Mouse (Mus musculus): ENCODE measurements at regions not wholly inside any gene's neighbourhood (a gene's known extent, or its start where the extent isn't known, plus 50 kb on each side); places are given as distances from the start of the nearest gene placed in this dataset.
"Not testable (repeated sequence)": the region's sequence is repeated elsewhere in the genome, so short reads cannot be mapped to it uniquely, and the experiment has no call there.

DNA sequence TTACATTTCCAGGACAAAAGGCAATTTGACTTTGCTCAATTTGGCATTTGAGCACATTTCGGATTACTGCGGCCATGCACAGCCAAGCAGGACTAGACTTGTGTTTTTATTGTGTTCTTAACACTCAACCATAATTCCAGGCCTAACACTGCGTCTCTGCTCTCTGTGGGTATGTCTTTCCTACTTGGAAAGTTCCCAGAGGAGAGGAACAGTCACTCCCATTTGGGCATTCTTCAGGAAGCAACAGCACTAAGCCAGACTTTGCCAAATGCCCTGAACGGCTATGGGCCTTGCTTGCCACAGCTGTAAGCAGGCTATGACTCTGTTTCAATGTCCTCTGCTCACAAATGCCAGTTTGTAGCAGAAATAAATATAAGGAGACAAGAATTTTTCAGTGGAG, 56.5 kb upstream of the Pdk3 start:
- DNase-seq: peak in 1 of 2 experiments; percentile 6

DNA sequence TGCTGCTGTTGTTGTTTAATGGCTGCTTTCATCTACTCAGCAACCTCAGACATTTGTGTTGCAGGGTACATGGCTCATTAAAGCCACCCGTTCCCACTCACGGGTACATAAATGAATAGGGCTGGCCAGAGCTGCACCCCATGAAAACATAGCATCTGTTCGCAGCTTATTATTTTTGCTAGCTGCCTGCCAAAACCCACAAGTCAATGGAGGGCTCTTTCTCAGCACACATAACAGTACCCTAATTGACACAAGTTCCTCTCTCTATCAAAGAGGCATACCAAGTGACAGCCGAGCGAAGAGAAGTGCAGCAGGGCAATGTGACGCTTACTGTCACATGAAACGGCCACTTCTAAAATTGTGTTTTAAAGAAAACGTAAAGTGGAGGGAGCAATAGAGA, 57.0 kb upstream of the Pdk3 start:
- peak in 1 of 2 experiments; percentile 12 for DNase-seq

DNA sequence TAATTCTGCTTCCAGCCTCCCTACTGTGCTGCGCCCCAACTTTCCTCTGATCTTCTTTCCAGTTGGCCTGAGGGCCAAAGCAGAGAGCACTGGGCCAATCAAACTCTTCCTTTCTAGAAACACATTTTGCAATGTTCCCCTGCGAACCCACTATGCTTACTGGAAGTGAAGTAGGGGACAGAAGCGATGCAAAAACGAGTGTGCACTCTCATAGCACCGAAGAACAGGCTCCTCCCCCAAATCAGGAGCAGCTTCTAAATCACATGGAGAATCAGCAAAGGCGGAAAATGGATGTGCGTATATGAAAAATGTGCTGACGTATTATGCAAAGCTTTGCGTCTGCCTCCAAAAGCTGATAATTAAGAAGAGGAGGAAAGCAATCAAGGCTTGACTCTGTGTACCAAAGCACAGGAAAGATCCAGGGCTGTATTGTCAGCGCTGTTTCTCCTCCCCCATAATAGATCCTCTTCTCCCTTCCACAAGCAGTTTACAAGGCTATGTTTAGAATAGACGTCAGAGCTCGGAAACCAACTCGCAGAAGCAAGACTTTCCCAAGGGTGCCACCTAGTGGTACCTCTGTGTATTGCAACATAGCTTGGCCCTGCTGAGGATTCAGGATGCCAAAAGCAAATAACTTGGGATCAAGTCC, 57.5 kb upstream of the Pdk3 start:
- peak; percentile 87 to 89 for DNase-seq

DNA sequence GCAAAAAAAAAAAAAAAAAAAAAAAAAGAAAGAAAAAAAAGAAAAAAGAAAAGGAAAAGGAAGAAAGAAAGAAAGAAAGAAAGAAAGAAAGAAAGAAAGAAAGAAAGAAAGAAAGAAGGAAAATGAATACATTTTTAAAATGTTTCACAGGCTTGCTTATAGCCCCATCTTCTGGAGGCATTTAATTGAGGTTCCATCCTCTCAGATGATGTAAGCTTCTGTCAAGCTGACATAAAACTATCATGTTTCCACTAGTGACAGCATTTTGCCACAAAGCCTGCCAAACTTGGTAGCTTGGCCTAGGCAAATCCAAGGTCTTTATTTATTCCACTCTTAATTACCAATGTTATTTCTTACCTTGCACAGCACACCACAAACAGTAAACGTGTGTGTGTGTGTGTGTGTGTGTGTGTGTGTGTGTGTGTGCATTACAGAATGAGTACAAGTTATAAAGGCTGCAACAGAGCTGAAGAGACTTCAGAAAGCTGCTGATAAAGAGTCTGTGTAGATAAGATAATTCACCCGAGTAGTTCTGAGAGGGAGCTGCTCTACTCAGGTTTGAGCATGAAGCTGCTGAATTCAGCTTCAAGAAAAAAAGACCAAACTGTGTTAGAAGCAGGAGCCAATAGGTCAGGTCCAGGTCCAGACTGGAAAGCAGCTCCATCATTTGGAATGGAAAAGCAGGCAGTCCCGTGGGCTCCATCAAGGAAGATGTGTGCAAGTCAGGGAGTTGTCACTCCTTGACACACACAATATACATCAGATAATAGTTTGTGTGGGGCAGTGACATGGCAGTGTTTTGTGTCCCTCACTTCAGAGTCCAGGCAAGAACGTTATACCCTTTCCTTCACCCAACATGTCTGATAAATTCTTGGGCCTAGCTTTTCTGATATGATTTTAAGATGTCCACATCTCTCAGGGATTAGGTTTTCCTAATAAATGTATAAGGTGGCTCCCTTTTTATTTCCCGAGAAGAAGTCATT, 65.1 kb upstream of the Pdk3 start:
- DNase-seq: no peak

DNA sequence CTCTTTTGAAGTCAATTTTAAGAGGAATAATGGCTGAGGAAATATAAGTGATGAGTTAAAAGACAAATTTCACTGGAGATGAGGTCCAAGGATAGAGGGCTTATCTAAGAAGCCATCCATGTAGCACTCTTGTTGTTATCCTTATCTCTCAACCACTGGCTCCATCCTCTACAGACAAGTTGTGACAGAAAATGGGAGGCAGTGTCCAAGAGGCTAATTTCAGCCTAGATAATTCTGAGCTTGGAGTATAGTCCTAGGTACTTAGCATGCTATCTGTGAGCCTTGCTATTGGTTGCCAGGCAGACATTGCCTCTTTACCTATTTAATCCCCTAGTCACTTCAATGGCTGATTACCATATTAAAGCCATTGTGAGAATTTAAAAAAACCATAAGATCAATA, 65.2 kb upstream of the AU015836 start:
- DNase-seq: no peak

DNA sequence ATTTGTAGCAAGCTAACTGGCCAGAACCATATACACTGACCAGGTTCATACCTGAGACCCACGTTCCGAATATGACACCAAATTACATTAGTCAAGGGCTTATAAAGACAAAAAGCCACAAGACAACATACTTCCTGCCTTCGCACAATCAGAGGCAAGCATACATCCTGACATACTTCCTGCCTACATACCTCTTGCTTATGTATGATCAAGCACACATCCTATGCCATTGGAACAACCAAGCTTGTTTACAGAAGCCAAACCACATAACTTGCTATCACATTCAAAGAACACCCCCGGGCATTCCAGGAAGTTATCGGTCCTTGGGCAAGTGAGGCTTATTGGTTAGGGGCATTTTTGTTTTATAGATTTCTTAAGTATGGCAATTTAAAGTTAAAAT, 62.9 kb upstream of the AU015836 start:
- DNase-seq: no peak

DNA sequence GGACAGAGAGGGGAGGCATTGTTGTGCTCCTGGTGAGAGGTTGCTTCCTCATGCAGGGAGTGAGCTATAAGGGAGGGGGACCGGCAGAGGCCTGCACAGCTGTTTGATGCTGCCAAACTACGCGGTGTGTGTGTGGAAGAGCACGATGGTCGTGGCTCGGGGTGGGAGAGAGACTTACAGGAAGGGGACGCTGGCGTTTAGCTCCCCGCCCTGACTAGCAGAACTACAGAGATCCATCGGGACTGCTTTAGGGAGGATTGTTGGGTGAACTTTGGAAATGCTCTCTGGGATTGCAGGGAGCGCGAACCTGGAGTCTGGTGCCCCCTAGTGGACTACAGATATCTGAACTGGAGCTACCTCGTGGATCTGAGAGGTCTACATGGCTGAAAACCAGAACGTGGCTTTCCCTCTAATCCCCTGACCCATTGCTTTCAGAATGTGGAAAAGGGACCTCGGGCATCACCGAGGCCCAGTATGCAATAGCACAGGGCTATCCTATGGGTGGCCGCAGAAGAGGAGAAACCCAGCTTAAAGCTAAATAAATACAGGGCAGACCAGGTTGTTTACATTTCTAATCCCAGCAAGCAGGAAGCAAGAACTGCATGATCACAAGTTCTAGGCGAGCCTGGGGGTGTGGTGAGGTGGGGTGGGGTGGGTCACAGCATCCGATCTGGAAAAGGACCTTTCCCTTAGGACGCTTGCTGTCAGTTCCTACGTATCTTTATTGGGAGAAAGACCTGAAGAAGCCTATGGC, 57.2 kb upstream of the AU015836 start:
- peak; percentile 71 to 75 for DNase-seq

DNA sequence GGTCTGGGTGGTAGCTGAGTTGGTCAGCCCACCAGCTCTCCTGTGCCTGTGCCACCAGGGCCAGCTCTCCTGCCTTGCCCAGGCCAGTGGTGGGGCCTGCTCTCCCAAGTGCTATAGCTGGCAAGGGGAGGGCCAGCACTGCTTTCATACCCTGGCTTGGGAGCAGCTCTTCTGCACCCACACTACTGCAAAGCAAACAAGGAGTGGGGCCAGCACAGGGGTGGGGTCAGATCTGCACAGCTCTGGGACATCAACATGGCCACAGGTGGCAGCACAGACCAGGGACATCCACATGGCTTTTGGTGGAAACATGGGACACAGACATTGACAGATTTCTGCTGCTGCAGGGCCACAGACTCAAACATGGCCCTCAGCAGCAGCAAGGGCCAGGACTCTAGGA, 52.9 kb upstream of the AU015836 start:
- DNase-seq: no peak

DNA sequence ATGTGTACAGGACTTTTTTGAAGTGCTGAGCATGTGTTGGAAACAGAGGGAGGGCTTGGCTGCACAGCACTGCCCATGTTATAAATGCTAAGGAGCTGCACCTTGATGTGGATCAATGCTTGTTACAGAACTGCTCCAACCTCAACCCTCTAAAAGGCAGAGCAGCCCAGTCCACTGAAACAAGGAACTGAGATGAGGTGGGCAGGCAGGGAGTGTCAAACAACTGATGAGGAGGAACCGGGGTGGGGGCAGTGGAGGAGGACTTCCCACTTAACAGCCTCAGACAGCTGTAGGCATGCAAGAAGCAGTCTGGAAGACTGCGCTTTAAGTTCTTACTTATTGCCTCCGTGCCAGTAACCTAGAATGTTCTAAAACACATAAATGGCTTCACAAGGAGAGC, 51.1 kb upstream of the AU015836 start:
- not testable (repeated sequence) for DNase-seq

All from cerebellum, postnatal 10 days (tissue).